Mouse (Mus musculus) CH12.LX (cell line): ENCODE data around the gene Kirrel3. TPM values are rescaled to one million over a fixed set of nuclear protein-coding genes. Genes with fewer than 3 reads are reported as not detected.

Experiments
- DNase-seq: peaks from one replicate; pipeline ENCODE4 v3.0.0-alpha.2; 2013; ENCODE audit errors: extremely low read depth
- H3K27ac ChIP-seq: 2 replicates; pipeline ENCODE4 v1.5.1; 2012; ENCODE audit warnings: low read depth, mild to moderate bottlenecking, control low read depth, moderate library complexity; ENCODE audit not compliant: insufficient read depth
- H3K27me3 ChIP-seq: replicated peaks from 2 replicates; pipeline ENCODE3; 2012; ENCODE audit warnings: inconsistent platforms
- H3K36me3 ChIP-seq, 2 experiments: replicated peaks in 1 of 2; 2 replicates each; pipeline versions ENCODE3 to v1.6.1; 2012; ENCODE audit warnings: inconsistent platforms in 1 of 2, low read length in 1 of 2, mild to moderate bottlenecking in 1 of 2, mixed read lengths in 1 of 2, moderate library complexity in 1 of 2; ENCODE audit not compliant: control insufficient read depth in 1 of 2, insufficient read depth in 1 of 2
- H3K4me1 ChIP-seq, 2 experiments: 2 replicates each; pipeline ENCODE4 v1.6.1; 2012; ENCODE audit warnings: inconsistent platforms in 1 of 2, moderate library complexity in 1 of 2; ENCODE audit not compliant: insufficient read depth in 2 of 2, control insufficient read depth in 1 of 2
- H3K4me2 ChIP-seq: 2 replicates; pipeline ENCODE4 v1.6.1; 2012; ENCODE audit warnings: low read depth, mild to moderate bottlenecking, control low read depth; ENCODE audit not compliant: poor library complexity, insufficient read depth, severe bottlenecking
- H3K4me3 ChIP-seq, 3 experiments: fragments of 150-350 bp in 1 of 3; sonication (generic) in 1 of 3; replicated peaks in 1 of 3; 2 replicates each; pipeline versions ENCODE3 to v1.5.1; 2011 to 2012; ENCODE audit warnings: low read depth in 2 of 3, low read length in 2 of 3, mild to moderate bottlenecking in 2 of 3, moderate library complexity in 2 of 3, control low read depth in 1 of 3, improper control_type of control experiment in 1 of 3, inconsistent platforms in 1 of 3, mixed read lengths in 1 of 3; ENCODE audit not compliant: poor library complexity in 1 of 3
- H3K79me2 ChIP-seq: replicated peaks from 2 replicates; pipeline ENCODE4 v1.6.1; 2012; ENCODE audit warnings: mild to moderate bottlenecking, moderate library complexity; ENCODE audit not compliant: control insufficient read depth, poor library complexity, insufficient read depth, severe bottlenecking; ENCODE audit errors: extremely low read depth
- H3K9ac ChIP-seq: 2 replicates; pipeline ENCODE4 v1.6.1; 2012; ENCODE audit warnings: low read depth, mild to moderate bottlenecking, control low read depth, moderate library complexity; ENCODE audit not compliant: insufficient read depth
- H3K9me3 ChIP-seq: replicated peaks from 2 replicates; pipeline ENCODE3; 2012; ENCODE audit warnings: low read length, inconsistent platforms, mixed read lengths
- BHLHE40 ChIP-seq: IDR thresholded peaks from 2 replicates; pipeline ENCODE4 v1.6.1; 2011; ENCODE audit warnings: mild to moderate bottlenecking, low read depth, low read length, improper control_type of control experiment
- E2F4 ChIP-seq: IDR thresholded peaks from 2 replicates; pipeline ENCODE4 v1.6.1; 2011; ENCODE audit warnings: low read depth, low read length, improper control_type of control experiment; ENCODE audit not compliant: insufficient replicate concordance
- ELF1 ChIP-seq: IDR thresholded peaks from 2 replicates; pipeline ENCODE4 v1.6.1; 2014; ENCODE audit warnings: low read depth, mild to moderate bottlenecking, inconsistent platforms, low read length, improper control_type of control experiment
- JUN ChIP-seq: IDR thresholded peaks from 2 replicates; pipeline ENCODE4 v1.6.1; 2011; ENCODE audit warnings: low read depth, mild to moderate bottlenecking, low read length, improper control_type of control experiment, moderate library complexity; ENCODE audit not compliant: insufficient read depth
- KAT2A ChIP-seq: IDR thresholded peaks from 2 replicates; pipeline ENCODE4 v1.6.1; 2012; ENCODE audit warnings: low read length, improper control_type of control experiment, inconsistent platforms; ENCODE audit not compliant: insufficient replicate concordance
- MAFK ChIP-seq: IDR thresholded peaks from 2 replicates; pipeline ENCODE4 v1.6.1; 2011; ENCODE audit warnings: low read length, improper control_type of control experiment; ENCODE audit not compliant: insufficient replicate concordance
- MAX ChIP-seq: IDR thresholded peaks from 2 replicates; pipeline ENCODE4 v1.6.1; 2011; ENCODE audit warnings: low read length, improper control_type of control experiment
- MAZ ChIP-seq: IDR thresholded peaks from 2 replicates; pipeline ENCODE4 v1.6.1; 2012; ENCODE audit warnings: low read depth, mild to moderate bottlenecking, inconsistent platforms, low read length, improper control_type of control experiment, moderate library complexity
- MYC ChIP-seq: IDR thresholded peaks from 2 replicates; pipeline ENCODE4 v1.6.1; 2011; ENCODE audit warnings: low read depth, mild to moderate bottlenecking, improper control_type of control experiment, low read length
- NELFE ChIP-seq: IDR thresholded peaks from 2 replicates; pipeline ENCODE4 v1.6.1; 2011; ENCODE audit warnings: low read depth, low read length, improper control_type of control experiment
- PAX5 ChIP-seq: IDR thresholded peaks from 2 replicates; pipeline ENCODE4 v1.6.1; 2012; ENCODE audit warnings: low read length, inconsistent platforms, mixed read lengths
- RAD21 ChIP-seq: IDR thresholded peaks from 2 replicates; pipeline ENCODE4 v1.6.1; 2011; ENCODE audit warnings: low read depth, mild to moderate bottlenecking, low read length, improper control_type of control experiment, moderate library complexity
- SMC3 ChIP-seq: IDR thresholded peaks from 2 replicates; pipeline ENCODE4 v1.6.1; 2011; ENCODE audit warnings: low read depth, low read length, improper control_type of control experiment
- TBP ChIP-seq: conservative IDR thresholded peaks from 2 replicates; pipeline ENCODE4 v1.6.1; 2011; ENCODE audit warnings: low read depth, low read length, improper control_type of control experiment
- USF1 ChIP-seq: IDR thresholded peaks from 2 replicates; pipeline ENCODE4 v1.6.1; 2014; ENCODE audit warnings: low read depth, mild to moderate bottlenecking, inconsistent platforms, low read length, improper control_type of control experiment
- USF2 ChIP-seq: conservative IDR thresholded peaks from 2 replicates; pipeline ENCODE4 v1.6.1; 2011; ENCODE audit warnings: low read depth, low read length, improper control_type of control experiment
- ZKSCAN1 ChIP-seq: IDR thresholded peaks from 2 replicates; pipeline ENCODE4 v1.6.1; 2012; ENCODE audit warnings: low read depth, inconsistent platforms, low read length, improper control_type of control experiment, borderline replicate concordance
- ZMIZ1 ChIP-seq: IDR thresholded peaks from 2 replicates; pipeline ENCODE4 v1.6.1; 2012; ENCODE audit warnings: low read depth, mild to moderate bottlenecking, inconsistent platforms, low read length, improper control_type of control experiment
- ZNF384 ChIP-seq: IDR thresholded peaks from 2 replicates; pipeline ENCODE4 v1.6.1; 2012; ENCODE audit warnings: low read depth, low read length, improper control_type of control experiment, inconsistent platforms
- dilution Hi-C: fragments of 300-500 bp; cut with MboI; formaldehyde crosslinking; loops from 2 replicates; pipeline ENCODE4 v1.14.3; 2020; ENCODE audit warnings: low sequenced_read_pairs; ENCODE audit not compliant: extremely low pct_unique_long_range_greater_than_20kb, extremely low pct_ligation_motif_present
- in situ Hi-C: fragments of 300-500 bp; cut with MboI; formaldehyde crosslinking; loops from 3 replicates; pipeline ENCODE4 v1.14.3; 2019; ENCODE audit warnings: low sequenced_read_pairs, low pct_ligation_motif_present, low pct_unique_long_range_greater_than_20kb, mixed read lengths
- polyA plus RNA-seq: library from polyadenylated mRNA; unstranded; fragments of >175 nt; gene quantifications from 2 replicates; pipeline ENCODE4 v1.2.1, GENCODE M21; 2012; ENCODE audit warnings: low read depth; ENCODE audit not compliant: insufficient read length
- total RNA-seq, 2 experiments: library from RNA; depleted of rRNA; stranded (reverse); fragments of 300-350 nt in 1 of 2; fragments of >200 nt in 1 of 2; gene quantifications; 2 replicates each; pipeline ENCODE4 v1.2.3; 2012 to 2014

The Kirrel3 gene
- total and polyA plus RNA-seq, 3 experiments = not detected

- TF ChIP-seq ZKSCAN1 (no peak), MYC (no peak), ZMIZ1 (no peak), USF1 (no peak), MAZ (no peak), NELFE (no peak), MAFK (no peak), MAX (no peak), PAX5 (no peak), BHLHE40 (no peak), E2F4 (no peak), TBP (no peak), ZNF384 (no peak), JUN (no peak), KAT2A (no peak), RAD21 (no peak), USF2 (no peak), ELF1 (no peak)
- Histone ChIP-seq H3K4me1 (no peaks in the 10 kb centered on the region), H3K4me3 (no peak overlapping the region), H3K79me2 (no peaks in the 10 kb centered on the region), H3K9me3 (no peaks in the 10 kb centered on the region), H3K27me3 (peaks cover 76% of the 10 kb centered on the region), H3K4me2 (no peak overlapping the region), H3K27ac (no peak overlapping the region), H3K36me3 (no peaks in the 10 kb centered on the region), H3K9ac (no peak overlapping the region)
- dilution Hi-C loops (no loop called here), in situ Hi-C loops (no loop called here)
- no peak for DNase-seq
Observed at GRCm38 (mm10) chr9:34722198-34722550, 236.5 kb downstream of the Kirrel3 start.

GRCm38 (mm10) chr9:34732507-34732906 is 246.8 kb downstream of the Kirrel3 start:
- in situ Hi-C loops = no loop called here
- Histone ChIP-seq H3K27me3 (peaks cover 57% of the 10 kb centered on the region), H3K4me3 (no peak overlapping the region), H3K36me3 (no peaks in the 10 kb centered on the region), H3K9me3 (no peaks in the 10 kb centered on the region), H3K27ac (no peak overlapping the region), H3K4me1 (no peaks in the 10 kb centered on the region), H3K79me2 (no peaks in the 10 kb centered on the region), H3K9ac (no peak overlapping the region), H3K4me2 (no peak overlapping the region)
- no peak for DNase-seq
- dilution Hi-C loops = no loop called here
- TF ChIP-seq ZNF384 (no peak), SMC3 (no peak), NELFE (no peak)
